ENCODE assay signal across 12 mouse cellular contexts in the genomic region with DNA sequence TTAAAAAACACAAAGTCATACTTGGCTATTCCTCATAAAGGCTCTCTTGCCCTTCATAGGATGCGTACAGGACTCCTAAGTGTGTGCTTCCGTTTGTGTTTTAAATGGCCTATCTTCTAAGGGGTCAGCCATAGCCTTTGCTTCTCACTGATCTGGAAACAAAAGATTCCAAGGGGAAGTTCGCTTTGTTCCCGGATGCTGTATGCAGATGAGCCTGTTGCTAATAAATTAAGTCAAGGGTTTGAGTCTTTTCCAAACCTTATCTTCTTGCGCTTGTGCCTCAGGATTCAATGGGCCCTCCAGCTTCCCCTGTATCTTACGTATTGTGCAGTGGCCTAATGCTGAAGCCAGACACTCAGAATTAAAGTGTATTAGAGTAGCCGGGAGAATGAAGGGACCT.
DNase-seq lines count a peak whose midpoint lies in the region; ATAC-seq lines count a peak whose summit lies in the region.
"Had no signal": no experiment of that assay in that cellular context is flagged by ENCODE, and none has a peak within 500 bp of the region (broad histone marks: within the 10 kb centered on the region; RNA-seq: fewer than 3 reads in every experiment).

No protein-coding gene starts in this region.

- H3K36me3 ChIP-seq in kidney, embryonic 15.5 days: no peaks in the 10 kb centered on the region
- no peaks in the 10 kb centered on the region for H3K36me3 ChIP-seq in embryonic facial prominence, embryonic 12.5 days
- H3K36me3 ChIP-seq in hindbrain, embryonic 13.5 days: no peaks in the 10 kb centered on the region
- H3K36me3 ChIP-seq in midbrain, embryonic 15.5 days (replicated peaks): no peaks in the 10 kb centered on the region

- H3K4me2 ChIP-seq in kidney, embryonic 15.5 days: peak overlapping the region; percentile 89; the same call in 1 of the 2 replicates
- H3K4me2 ChIP-seq in embryonic facial prominence, embryonic 12.5 days (replicated peaks): 0 out of 2 replicates have a peak overlapping the region, but pooled peaks have one; percentile 68
- no peak overlapping the region; the same call in 1 of the 2 replicates for H3K4me2 ChIP-seq in hindbrain, embryonic 13.5 days
- 0 out of 2 replicates have a peak overlapping the region, but pooled peaks have one; percentile 35 for H3K4me2 ChIP-seq in midbrain, embryonic 15.5 days

- no peaks in the 10 kb centered on the region for H3K27me3 ChIP-seq in kidney, embryonic 15.5 days
- H3K27me3 ChIP-seq in embryonic facial prominence, embryonic 12.5 days: 0 out of 2 replicates have a peak, but pooled peaks cover 3% of the 10 kb centered on the region
- peaks cover 15% of the 10 kb centered on the region; the same call in 1 of the 2 replicates for H3K27me3 ChIP-seq in hindbrain, embryonic 13.5 days
- H3K27me3 ChIP-seq in midbrain, embryonic 15.5 days (replicated peaks): peaks cover 3% of the 10 kb centered on the region; the same call in 1 of the 2 replicates

- no peak overlapping the region for H3K9ac ChIP-seq in kidney, embryonic 15.5 days
- H3K9ac ChIP-seq in embryonic facial prominence, embryonic 12.5 days: no peak overlapping the region
- H3K9ac ChIP-seq in hindbrain, embryonic 13.5 days: no peak overlapping the region
- H3K9ac ChIP-seq in midbrain, embryonic 15.5 days: no peak overlapping the region

- WGBS in kidney, embryonic 15.5 days: 70% methylated on average over 7 of the region's 7 CpGs
- WGBS in embryonic facial prominence, embryonic 12.5 days: 71% methylated on average over 7 of the region's 7 CpGs
- 51% methylated on average over 7 of the region's 7 CpGs for WGBS in hindbrain, embryonic 13.5 days
- WGBS in midbrain, embryonic 15.5 days: 45% methylated on average over 7 of the region's 7 CpGs

- H3K4me3 ChIP-seq in kidney, embryonic 15.5 days (replicated peaks): no peak overlapping the region
- no peak overlapping the region for H3K4me3 ChIP-seq in embryonic facial prominence, embryonic 12.5 days
- no peak overlapping the region for H3K4me3 ChIP-seq in hindbrain, embryonic 13.5 days
- no peak overlapping the region for H3K4me3 ChIP-seq in midbrain, embryonic 15.5 days

- peak overlapping the region; percentile 75; the same call in 1 of the 2 replicates for H3K27ac ChIP-seq in kidney, embryonic 15.5 days
- H3K27ac ChIP-seq in embryonic facial prominence, embryonic 12.5 days: peak overlapping the region; percentile 67; the same call in 1 of the 2 replicates
- H3K27ac ChIP-seq in hindbrain, embryonic 13.5 days: peak overlapping the region; percentile 75
- peak overlapping the region; percentile 66 for H3K27ac ChIP-seq in midbrain, embryonic 15.5 days

- peaks cover 50% of the 10 kb centered on the region for H3K4me1 ChIP-seq in kidney, embryonic 15.5 days
- peaks cover 33% of the 10 kb centered on the region for H3K4me1 ChIP-seq in embryonic facial prominence, embryonic 12.5 days
- H3K4me1 ChIP-seq in hindbrain, embryonic 13.5 days (replicated peaks): peaks cover 27% of the 10 kb centered on the region
- H3K4me1 ChIP-seq in midbrain, embryonic 15.5 days: peaks cover 23% of the 10 kb centered on the region

- ATAC-seq in kidney, embryonic 15.5 days (replicated peaks; ENCODE audit: low FRiP score): no peak
- ATAC-seq in embryonic facial prominence, embryonic 12.5 days (ENCODE audit: insufficient number of reproducible peaks, insufficient read depth, low FRiP score, low TSS enrichment): no peak
- no peak for ATAC-seq in hindbrain, embryonic 13.5 days (ENCODE audit: low FRiP score)
- ATAC-seq in midbrain, embryonic 15.5 days (replicated peaks): no peak

- DNase-seq in kidney, postnatal 10 days: no peak
- DNase-seq in kidney, adult 8-10 months: no peak
- no peak for DNase-seq in urinary bladder, postnatal 4 days (ENCODE audit: low spot score in 2 of 2)
- no peak for DNase-seq in thymus, postnatal 25 days
- DNase-seq: gastrocnemius, postnatal 14 days; layer of hippocampus, adult 9-11 months; left cerebral cortex, postnatal 4 days; right cerebral cortex, adult 18-20 months had no signal

- H3K9me3 ChIP-seq in kidney, embryonic 15.5 days (replicated peaks): no peaks in the 10 kb centered on the region
- H3K9me3 ChIP-seq in embryonic facial prominence, embryonic 12.5 days: no peaks in the 10 kb centered on the region
- no peaks in the 10 kb centered on the region for H3K9me3 ChIP-seq in hindbrain, embryonic 13.5 days
- H3K9me3 ChIP-seq in midbrain, embryonic 15.5 days: no peaks in the 10 kb centered on the region
